Mouse (Mus musculus): ENCODE results near the gene Amigo1. TPM values are rescaled to one million over a fixed set of nuclear protein-coding genes. Genes with fewer than 3 reads are reported as not detected.
"Not testable (repeated sequence)": the region's sequence is repeated elsewhere in the genome, so short reads cannot be mapped to it uniquely, and the experiment has no call there.

Gene Amigo1
- polyA plus RNA-seq, 1 experiment from 2014 or later, result 2.5 TPM

DNA sequence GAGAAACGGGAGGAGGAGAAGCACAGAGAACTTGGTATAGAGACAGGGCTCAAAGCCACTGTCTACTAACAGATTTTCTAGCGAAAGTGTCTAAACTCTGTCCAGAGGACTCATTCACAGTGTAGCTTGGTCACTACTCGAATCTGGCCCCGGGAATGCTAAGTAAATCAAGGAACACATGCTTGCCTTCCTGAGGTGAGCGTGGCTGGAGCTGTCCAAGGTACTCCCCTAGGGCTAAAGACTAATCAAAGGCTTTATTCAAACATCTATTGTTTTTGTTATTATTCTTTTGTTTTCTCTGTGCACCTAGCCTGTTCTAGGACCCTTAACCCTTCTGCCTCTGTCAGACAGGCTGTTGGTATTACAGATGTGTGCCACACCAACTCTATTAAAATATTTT lies 28.6 kb downstream of the Amigo1 start:
- H3K27ac ChIP-seq (ENCODE audit: low read length), result no peak overlapping the region
- H3K4me2 ChIP-seq (ENCODE audit: low read depth, low read length), result no peak overlapping the region
- no peak for ATAC-seq (replicated peaks; ENCODE audit: extremely low read depth, insufficient read depth, low FRiP score)
- H3K4me1 ChIP-seq (ENCODE audit: control insufficient read depth, insufficient read depth, low read length), result peaks cover 4% of the 10 kb centered on the region; the same call in 1 of the 2 replicates
- 0 out of 2 replicates have a peak, but pooled peaks cover 3% of the 10 kb centered on the region for H3K27me3 ChIP-seq (ENCODE audit: control insufficient read depth, insufficient read depth, low read length)
- no peak overlapping the region for H3K9ac ChIP-seq (ENCODE audit: low read length)
- no peak overlapping the region for H3K4me3 ChIP-seq (ENCODE audit: low read length)
- H3K36me3 ChIP-seq (ENCODE audit: control insufficient read depth, insufficient read depth), result no peaks in the 10 kb centered on the region
- WGBS, result 11% methylated on average over 5 of the region's 5 CpGs
- no peaks in the 10 kb centered on the region for H3K9me3 ChIP-seq (replicated peaks; ENCODE audit: control insufficient read depth, low read length)

DNA sequence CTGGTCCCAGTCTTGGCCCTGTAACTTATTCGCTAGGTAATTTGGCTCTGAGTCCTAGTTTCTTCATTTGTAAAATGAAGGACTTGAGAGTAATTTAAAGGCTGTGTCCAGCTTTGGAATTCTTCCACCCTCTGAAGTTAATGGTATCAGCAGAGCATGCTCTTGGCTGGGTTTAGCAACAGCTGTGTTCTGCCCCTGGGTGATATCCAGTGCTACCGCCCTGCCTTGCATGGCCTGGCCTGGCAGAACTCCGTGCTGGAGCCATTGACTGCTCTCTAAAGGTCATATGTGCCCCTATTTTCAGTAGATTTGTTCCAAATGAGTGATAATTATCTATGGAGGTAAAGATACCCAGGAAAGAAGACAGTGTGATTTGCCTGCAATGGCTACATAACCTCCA lies 34.5 kb downstream of the Amigo1 start:
- Histone ChIP-seq H3K27ac (ENCODE audit: low read length) (no peak overlapping the region), H3K9me3 (replicated peaks; ENCODE audit: control insufficient read depth, low read length) (no peaks in the 10 kb centered on the region), H3K4me2 (ENCODE audit: low read depth, low read length) (no peak overlapping the region), H3K9ac (ENCODE audit: low read length) (no peak overlapping the region), H3K4me3 (ENCODE audit: low read length) (no peak overlapping the region), H3K27me3 (ENCODE audit: control insufficient read depth, insufficient read depth, low read length) (peaks cover 21% of the 10 kb centered on the region), H3K36me3 (ENCODE audit: control insufficient read depth, insufficient read depth) (no peaks in the 10 kb centered on the region), H3K4me1 (ENCODE audit: control insufficient read depth, insufficient read depth, low read length) (0 out of 2 replicates have a peak, but pooled peaks cover 2% of the 10 kb centered on the region)
- 66% methylated on average over 3 of the region's 3 CpGs for WGBS
- no peak for ATAC-seq (replicated peaks; ENCODE audit: extremely low read depth, insufficient read depth, low FRiP score)

DNA sequence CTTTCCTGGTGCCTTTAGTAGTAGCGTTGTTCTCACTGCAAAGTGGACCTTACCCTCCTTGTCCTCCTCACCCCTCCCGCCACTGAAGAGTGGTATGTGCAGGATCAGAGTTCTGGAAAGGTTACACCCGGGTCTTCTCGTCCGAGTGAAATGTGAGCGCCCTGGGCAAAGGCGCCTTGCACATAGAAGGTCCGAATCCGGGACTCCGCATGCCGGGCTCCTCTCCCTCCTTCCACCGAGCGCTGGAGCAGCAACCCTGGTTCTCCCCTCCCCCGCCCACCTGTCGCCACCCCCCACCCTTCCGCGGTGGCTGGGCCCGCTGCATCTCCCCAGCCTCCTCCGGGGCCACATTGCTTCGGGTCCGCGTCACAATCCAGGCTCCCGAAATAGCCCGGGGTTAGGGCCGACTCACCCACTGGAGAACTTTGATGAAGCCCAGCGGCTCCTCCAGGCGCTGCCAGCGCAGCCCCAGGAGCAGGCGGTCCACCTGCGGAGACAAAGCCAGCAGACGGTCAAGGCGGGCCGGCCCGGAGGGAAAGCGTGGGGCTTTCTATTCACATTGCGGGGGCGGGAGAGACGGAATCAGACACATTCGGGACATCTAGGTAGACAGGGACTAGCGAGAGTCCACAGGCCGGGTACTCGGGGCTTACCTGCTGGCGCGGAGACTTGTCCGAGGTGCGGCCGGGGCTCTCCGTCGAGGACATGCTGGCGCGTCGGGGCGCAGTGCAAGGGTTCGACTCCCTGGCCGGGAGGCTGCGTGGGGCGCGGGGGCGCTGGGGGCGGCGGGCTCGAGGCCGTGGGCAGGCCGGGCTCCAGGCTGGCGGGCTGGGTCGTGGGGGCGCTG lies 39.8 kb downstream of the Amigo1 start:
- ATAC-seq (replicated peaks; ENCODE audit: extremely low read depth, insufficient read depth, low FRiP score), result peak; percentile 52; the same call in 1 of the 2 replicates
- WGBS, result 2% methylated on average over 66 of the region's 67 CpGs
- Histone ChIP-seq H3K4me2 (ENCODE audit: low read depth, low read length) (peak overlapping the region; percentile 80), H3K4me1 (ENCODE audit: control insufficient read depth, insufficient read depth, low read length) (peaks cover 2% of the 10 kb centered on the region; the same call in 1 of the 2 replicates), H3K9ac (ENCODE audit: low read length) (peak overlapping the region; percentile 59), H3K27ac (ENCODE audit: low read length) (no peak overlapping the region), H3K36me3 (ENCODE audit: control insufficient read depth, insufficient read depth) (no peaks in the 10 kb centered on the region), H3K4me3 (ENCODE audit: low read length) (peak overlapping the region; percentile 50), H3K9me3 (replicated peaks; ENCODE audit: control insufficient read depth, low read length) (no peaks in the 10 kb centered on the region), H3K27me3 (ENCODE audit: control insufficient read depth, insufficient read depth, low read length) (peaks cover 20% of the 10 kb centered on the region)

DNA sequence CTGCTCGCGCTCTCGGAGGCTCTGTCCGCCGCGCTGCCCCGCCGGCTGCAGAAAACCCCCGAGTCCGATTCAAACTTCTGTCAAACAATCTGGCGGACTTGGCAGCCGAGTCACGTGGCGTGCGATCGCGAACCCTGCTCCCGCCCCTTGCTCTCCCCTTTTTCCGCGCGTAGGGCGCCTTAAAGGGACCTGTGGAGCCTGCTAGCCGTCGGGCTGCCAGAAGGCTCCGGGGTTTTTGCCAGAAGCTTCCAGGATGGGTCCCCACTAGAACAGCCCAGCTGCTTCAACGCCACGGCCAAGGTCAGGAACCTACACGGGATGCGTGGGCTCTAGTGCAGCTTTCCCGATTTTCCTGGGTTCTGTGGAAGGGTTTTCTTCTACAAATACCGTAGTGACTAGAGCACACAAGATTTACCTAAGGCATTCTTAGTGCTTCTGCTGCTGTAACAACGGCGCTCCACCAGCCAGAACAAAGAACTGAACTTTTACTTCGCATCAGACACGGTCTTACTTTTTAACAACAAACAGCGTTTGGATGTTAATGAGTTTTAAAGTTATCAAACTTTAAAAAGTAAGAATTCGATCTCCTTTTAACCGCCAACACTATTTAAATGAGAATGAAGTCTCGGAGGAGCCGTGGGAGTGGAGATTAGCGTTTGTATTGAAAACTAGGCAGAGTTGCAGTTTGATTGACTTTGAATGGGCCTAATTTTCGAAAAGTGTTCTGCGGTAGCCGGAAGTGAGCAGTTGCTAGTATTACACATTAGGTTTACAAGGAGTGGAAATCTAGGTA lies 40.6 kb downstream of the Amigo1 start, which contains the start of gene Sypl2:
Gene Sypl2 (minus strand): TSS at position 91 of the 793 bp plus-strand sequence.
- WGBS, result 5% methylated on average over 44 of the region's 44 CpGs
- Histone ChIP-seq H3K27ac (ENCODE audit: low read length) (no peak within 1 kb of the TSS), H3K4me3 (ENCODE audit: low read length) (peak within 1 kb of the TSS; percentile 50), H3K4me2 (ENCODE audit: low read depth, low read length) (peak within 1 kb of the TSS; percentile 80), H3K4me1 (ENCODE audit: control insufficient read depth, insufficient read depth, low read length) (peaks cover 2% of the 10 kb centered on the region; the same call in 1 of the 2 replicates), H3K27me3 (ENCODE audit: control insufficient read depth, insufficient read depth, low read length) (peaks cover 20% of the 10 kb centered on the region), H3K36me3 (ENCODE audit: control insufficient read depth, insufficient read depth) (no peaks in the 10 kb centered on the region), H3K9ac (ENCODE audit: low read length) (peak within 1 kb of the TSS; percentile 59), H3K9me3 (replicated peaks; ENCODE audit: control insufficient read depth, low read length) (no peaks in the 10 kb centered on the region)
- ATAC-seq (replicated peaks; ENCODE audit: extremely low read depth, insufficient read depth, low FRiP score), result 0 out of 2 replicates have a peak, but pooled peaks have one; percentile 49

DNA sequence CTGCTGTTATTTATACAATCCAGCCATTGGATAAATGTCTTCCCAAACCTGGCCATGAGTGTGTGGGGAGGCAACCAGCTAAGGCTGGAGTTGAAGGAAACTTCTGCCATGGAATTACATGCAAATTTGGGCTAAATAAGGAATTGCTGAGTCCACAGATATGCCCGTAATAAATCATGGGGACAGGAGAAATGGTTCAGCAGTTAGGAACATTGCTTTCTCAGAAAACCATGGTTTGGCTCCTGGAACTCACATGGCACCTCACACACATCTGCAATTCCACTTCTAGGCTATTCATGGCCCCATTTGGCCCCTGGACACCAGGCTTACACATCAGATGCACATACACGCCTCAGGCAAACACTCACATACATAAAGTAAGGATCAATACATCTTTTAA lies 41.4 kb downstream of the Amigo1 start:
- H3K27me3 ChIP-seq (ENCODE audit: control insufficient read depth, insufficient read depth, low read length), result peaks cover 15% of the 10 kb centered on the region

DNA sequence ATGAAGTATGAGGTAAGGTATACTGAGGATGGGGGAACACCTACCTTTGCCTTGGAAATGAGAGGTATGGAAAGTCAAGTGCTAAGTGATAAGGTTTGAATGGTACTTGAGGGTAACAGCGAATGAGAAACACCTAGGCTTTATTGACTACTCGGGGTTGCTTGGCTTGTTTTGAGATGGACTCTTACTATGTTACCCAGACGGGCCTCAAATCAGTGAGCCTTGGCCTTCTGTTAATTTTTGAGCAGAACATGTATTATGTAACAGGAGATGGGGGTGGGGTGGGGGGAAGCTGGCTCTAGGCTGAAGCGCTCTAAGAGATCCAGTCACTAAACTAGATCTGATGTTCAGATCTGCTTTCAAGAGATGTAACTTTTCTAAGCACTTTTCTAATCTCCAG lies 45.5 kb downstream of the Amigo1 start:
- no peak overlapping the region for H3K27ac ChIP-seq (ENCODE audit: low read length)
- 80% methylated on average over 4 of the region's 4 CpGs for WGBS
- H3K9me3 ChIP-seq (replicated peaks; ENCODE audit: control insufficient read depth, low read length), result no peaks in the 10 kb centered on the region
- H3K9ac ChIP-seq (ENCODE audit: low read length), result no peak overlapping the region
- no peaks in the 10 kb centered on the region for H3K36me3 ChIP-seq (ENCODE audit: control insufficient read depth, insufficient read depth)
- H3K27me3 ChIP-seq (ENCODE audit: control insufficient read depth, insufficient read depth, low read length), result peaks cover 3% of the 10 kb centered on the region; the same call in 1 of the 2 replicates
- no peak for ATAC-seq (replicated peaks; ENCODE audit: extremely low read depth, insufficient read depth, low FRiP score)
- peaks cover 4% of the 10 kb centered on the region for H3K4me1 ChIP-seq (ENCODE audit: control insufficient read depth, insufficient read depth, low read length)
- H3K4me3 ChIP-seq (ENCODE audit: low read length), result no peak overlapping the region
- no peak overlapping the region for H3K4me2 ChIP-seq (ENCODE audit: low read depth, low read length)

More for the DNA sequence above, 41.4 kb downstream of the Amigo1 start:
- Histone ChIP-seq H3K27ac (ENCODE audit: low read length) (no peak overlapping the region), H3K9ac (ENCODE audit: low read length) (no peak overlapping the region), H3K4me1 (ENCODE audit: control insufficient read depth, insufficient read depth, low read length) (peaks cover 6% of the 10 kb centered on the region), H3K4me2 (ENCODE audit: low read depth, low read length) (peak overlapping the region; percentile 80; the same call in 1 of the 2 replicates), H3K36me3 (ENCODE audit: control insufficient read depth, insufficient read depth) (no peaks in the 10 kb centered on the region), H3K4me3 (ENCODE audit: low read length) (no peak overlapping the region), H3K9me3 (replicated peaks; ENCODE audit: control insufficient read depth, low read length) (no peaks in the 10 kb centered on the region)
- ATAC-seq (replicated peaks; ENCODE audit: extremely low read depth, insufficient read depth, low FRiP score), result no peak
- 79% methylated on average over 2 of the region's 2 CpGs for WGBS

DNA sequence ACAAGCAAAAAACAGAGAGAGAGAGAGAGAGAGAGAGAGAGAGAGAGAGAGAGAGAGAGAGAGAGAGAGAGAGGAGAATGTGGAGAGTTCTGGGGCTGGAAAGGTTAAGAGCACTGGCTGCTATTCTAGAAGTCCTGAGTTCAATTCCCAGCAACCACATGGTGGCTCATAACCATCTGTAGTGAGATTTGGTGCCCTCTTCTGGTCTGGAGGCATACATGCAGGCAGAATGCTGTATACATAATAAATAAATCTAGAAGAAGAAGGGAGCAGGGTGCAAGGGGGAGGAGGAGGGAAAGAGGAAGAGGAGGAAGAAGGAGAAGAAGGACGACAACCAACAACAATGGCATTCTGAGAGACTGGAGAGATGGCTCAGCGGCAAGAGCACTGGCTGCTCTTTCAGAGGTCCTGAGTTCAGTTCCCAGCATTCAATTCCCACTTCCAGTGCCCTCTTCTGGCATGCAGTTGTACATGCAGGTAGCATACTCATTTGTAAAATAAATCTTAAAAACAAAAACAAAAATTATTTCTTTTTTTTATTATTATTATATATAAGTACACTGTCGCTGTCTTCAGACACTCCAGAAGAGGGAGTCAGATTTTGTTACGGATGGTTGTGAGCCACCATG lies 51.5 kb downstream of the Amigo1 start:
- H3K27me3 ChIP-seq (ENCODE audit: control insufficient read depth, insufficient read depth, low read length); H3K4me1 ChIP-seq (ENCODE audit: control insufficient read depth, insufficient read depth, low read length); H3K9me3 ChIP-seq (replicated peaks; ENCODE audit: control insufficient read depth, low read length); H3K27ac ChIP-seq (ENCODE audit: low read length); H3K36me3 ChIP-seq (ENCODE audit: control insufficient read depth, insufficient read depth); ATAC-seq (replicated peaks; ENCODE audit: extremely low read depth, insufficient read depth, low FRiP score); H3K9ac ChIP-seq (ENCODE audit: low read length); H3K4me2 ChIP-seq (ENCODE audit: low read depth, low read length); H3K4me3 ChIP-seq (ENCODE audit: low read length): not testable (repeated sequence)
- 77% methylated on average over 4 of the region's 4 CpGs for WGBS

DNA sequence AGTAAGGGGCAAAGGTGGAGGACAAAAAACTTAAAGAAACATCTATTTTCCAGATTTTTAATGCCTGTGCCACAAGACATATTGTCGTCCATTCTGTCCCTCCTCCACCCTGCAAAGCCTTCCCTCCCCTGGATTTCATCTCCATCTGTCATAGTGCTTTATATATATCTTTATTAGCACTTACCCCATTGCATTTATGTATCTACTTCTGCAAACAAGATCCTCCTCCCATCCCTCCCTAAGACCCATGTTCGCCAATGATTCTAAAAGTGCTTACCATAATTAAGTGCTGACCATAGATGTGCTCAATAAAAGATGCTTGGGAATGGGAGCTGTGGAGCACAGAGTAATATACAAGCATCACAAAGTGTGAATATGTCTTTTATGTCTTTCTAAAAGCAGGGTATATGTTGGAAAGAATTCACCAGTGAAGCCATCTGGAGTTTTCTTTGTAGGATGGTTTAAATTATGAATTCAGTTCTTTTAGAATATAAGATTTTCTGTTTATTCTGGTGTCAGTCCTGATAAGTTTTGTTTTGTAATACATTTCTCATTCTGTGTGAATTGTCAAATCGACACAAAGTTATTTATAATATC lies 55.2 kb downstream of the Amigo1 start:
- WGBS, result 79% methylated on average over 3 of the region's 3 CpGs
- Histone ChIP-seq H3K4me1 (ENCODE audit: control insufficient read depth, insufficient read depth, low read length) (no peaks in the 10 kb centered on the region), H3K9ac (ENCODE audit: low read length) (no peak overlapping the region), H3K4me2 (ENCODE audit: low read depth, low read length) (no peak overlapping the region), H3K27me3 (ENCODE audit: control insufficient read depth, insufficient read depth, low read length) (no peaks in the 10 kb centered on the region), H3K36me3 (ENCODE audit: control insufficient read depth, insufficient read depth) (no peaks in the 10 kb centered on the region), H3K27ac (ENCODE audit: low read length) (no peak overlapping the region), H3K4me3 (ENCODE audit: low read length) (no peak overlapping the region), H3K9me3 (replicated peaks; ENCODE audit: control insufficient read depth, low read length) (peaks cover 4% of the 10 kb centered on the region; the same call in 1 of the 2 replicates)
- no peak for ATAC-seq (replicated peaks; ENCODE audit: extremely low read depth, insufficient read depth, low FRiP score)
